Mouse (Mus musculus) right cerebral cortex, postnatal 25 days (tissue): ENCODE measurements around the gene Samm50.
"Not testable (repeated sequence)": the region's sequence is repeated elsewhere in the genome, so short reads cannot be mapped to it uniquely, and the experiment has no call there.

Source experiments
- DNase-seq: peaks from one replicate; pipeline ENCODE4 v3.0.0; 2022

Samm50 gene

DNA sequence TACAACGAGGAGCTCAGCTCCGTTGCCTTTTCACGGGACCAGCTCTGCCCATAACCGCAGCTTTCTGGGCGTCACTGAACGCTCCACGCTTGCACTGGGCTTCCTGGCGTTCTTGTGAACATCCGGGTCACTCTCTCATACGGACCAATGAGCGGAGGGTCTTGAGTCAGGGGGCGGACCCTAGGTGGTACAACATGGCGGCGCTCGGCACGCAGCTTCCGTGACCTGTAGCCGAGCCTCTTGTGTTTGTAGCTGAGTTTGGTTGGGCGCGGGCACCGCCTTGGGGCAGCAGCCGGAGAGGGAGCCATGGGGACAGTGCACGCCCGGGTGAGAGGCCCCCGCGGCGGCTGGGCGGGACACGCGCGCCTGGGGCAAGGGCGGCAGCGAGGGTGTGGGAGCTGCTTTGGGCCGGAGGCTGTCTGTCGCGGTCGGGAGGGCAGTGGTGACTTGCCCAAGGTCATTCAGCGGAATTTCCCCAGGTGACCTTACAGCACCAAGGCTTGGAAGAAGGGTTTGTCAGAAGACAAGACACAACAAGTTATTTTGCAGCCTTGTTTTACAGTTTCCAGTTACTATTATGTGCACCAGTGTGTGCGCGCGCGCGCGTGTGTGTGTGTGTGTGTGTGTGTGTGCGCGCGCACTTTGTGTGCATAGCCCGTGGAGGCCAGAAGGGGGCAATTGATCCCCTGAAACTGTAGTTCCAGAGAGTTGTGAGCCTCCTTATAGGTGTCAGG, at the start of gene Samm50:
Gene Samm50 (plus strand): TSS at position 184 of the 734 bp plus-strand sequence.
- DNase-seq, result peak; percentile 91

- DNase-seq, result no peak
Observed at GRCm38 (mm10) chr15:84156158-84156557, 35.9 kb upstream of the Samm50 start.

GRCm38 (mm10) chr15:84157530-84157929, 34.5 kb upstream of the Samm50 start:
- not testable (repeated sequence) for DNase-seq

DNA sequence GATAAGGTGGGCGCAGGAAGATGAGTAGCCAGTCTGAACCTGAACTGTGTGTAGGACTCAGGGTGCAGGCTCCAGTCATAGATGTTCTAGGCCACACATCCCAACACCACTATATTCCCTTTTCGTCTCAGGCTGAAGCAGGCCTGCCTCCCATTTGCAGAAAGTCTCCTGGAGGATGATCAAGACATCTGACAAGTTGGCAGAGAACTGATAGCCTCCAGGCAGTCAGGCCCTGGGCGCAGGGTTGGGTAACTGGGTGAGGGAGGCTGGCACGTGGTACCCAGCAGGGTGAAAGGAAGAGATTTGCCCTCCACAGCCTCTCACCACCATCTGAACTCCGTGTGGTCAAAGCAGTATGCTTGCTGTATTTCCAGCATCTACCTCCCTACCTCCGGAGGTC, 30.2 kb upstream of the Samm50 start:
- DNase-seq, result no peak

DNA sequence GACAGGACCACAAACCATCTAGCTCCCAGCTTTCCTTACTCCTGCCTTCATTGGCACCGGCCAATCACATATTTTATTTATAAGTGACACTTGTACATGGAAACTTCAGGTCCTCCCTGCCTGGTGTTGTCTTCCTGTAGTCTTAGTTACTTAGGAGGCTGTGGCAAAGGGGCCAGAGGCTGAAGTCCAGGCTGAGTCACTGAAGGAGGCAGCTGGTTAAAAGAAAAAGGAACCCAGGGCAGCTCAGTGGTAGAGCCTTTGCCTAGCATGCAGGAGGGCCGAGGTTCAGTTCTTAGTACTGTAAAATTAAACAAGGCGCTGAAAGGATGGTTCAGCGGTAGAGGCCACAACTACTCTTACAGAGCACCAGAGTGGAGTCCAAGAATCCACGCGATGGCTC, 25.2 kb upstream of the Samm50 start:
- no peak for DNase-seq

GRCm38 (mm10) chr15:84167600-84167999, 24.4 kb upstream of the Samm50 start, which contains the start of gene Pnpla3:
Gene Pnpla3, plus strand, starts transcription at chr15:84167837.
- peak; percentile 95 for DNase-seq

- DNase-seq, result peak; percentile 38
Observed at GRCm38 (mm10) chr15:84168170-84169161, 23.6 kb upstream of the Samm50 start.

DNA sequence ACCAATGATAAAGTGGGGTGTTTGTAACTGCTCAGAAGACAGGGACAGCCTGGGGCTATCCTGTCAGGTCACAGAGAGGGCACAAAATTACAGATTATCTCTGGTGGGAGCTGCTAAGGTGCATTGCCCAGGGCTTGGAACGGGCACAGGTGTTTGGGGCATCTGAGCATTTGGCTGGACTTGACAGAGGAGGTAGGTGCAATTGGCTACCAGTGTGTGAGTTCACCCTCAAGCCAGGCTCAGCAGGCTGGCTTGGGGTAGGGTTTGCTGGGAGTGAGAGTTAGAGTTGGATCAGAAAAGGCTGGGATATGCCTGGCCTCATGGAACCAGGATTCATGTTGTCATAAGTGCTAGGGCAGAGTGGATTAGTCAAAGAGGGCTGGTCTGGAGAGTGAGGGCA, 22.5 kb upstream of the Samm50 start:
- no peak for DNase-seq

- no peak for DNase-seq
Observed at GRCm38 (mm10) chr15:84171166-84171565, 20.9 kb upstream of the Samm50 start.

DNA sequence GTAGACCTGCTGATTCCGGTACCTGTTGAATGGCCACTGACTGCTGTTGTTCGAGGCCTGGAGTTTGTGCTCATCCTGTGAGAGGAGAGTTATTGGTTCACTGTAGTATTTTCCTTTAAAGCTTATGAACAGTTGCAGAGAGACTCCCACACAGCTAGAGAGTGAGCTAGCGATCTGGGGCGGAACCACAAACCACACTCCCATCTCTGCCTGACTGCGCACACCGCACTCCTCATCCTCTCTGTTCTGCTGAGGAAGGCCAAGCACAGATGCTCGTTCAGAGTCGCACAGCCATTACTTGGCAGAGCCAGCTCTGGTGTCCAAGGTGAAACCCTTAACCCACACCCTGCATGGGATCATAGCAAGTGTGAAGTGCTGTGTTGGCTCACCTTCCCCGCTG, 13.3 kb upstream of the Samm50 start:
- DNase-seq, result no peak

- no peak for DNase-seq
Observed at GRCm38 (mm10) chr15:84182000-84182399, 10.0 kb upstream of the Samm50 start.

GRCm38 (mm10) chr15:84183967-84184366, 8.1 kb upstream of the Samm50 start:
- no peak for DNase-seq

DNA sequence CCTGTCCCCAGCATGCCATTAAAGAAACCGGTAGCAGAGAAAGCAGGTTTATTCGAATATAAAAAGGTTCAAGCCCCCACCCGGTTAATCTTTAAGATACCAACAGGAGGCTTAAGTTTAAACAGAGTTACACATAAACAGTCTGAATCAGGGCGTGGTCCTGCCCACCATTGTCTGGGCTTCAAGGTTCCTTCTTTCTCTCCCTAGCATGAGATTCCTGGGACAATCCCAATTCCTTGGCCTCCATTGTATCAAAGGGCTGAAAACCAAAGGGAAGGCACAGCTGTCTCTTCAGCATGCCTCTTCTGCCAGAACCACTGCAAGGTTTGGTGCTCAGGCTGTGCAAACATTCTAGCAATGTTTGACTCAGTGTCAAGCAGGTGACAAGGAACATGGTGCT, 5.8 kb upstream of the Samm50 start:
- no peak for DNase-seq

DNA sequence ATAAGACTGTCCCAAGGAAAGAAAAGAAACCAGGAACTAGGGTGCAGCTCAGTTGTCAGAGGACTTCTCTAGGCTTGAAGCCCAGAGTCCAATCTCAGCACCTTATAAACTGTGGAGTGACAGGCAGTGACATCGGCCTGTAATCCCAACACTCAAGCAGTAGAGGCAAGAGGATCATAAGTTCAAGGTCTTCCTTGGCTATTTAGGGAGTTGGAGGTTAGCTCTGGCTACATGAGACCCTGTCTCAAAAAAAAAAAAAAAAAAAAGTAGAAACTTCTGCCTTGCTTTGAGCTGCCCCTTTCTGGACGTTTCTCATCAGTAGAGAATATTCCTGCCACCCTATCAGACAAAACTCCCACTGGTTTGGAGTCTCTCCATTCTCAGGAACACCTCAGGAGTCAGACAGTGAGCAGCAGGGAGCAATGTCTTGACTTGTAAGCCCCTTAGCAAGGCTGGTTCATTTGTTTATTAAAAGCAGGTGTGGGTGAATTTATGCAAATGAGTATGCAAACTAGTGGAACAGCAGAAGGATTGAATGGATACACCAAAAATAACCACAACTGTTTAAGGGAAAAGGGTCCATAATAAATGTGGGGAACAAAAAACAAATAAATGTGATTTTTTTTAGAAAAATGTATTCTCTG, 3.0 kb upstream of the Samm50 start:
- no peak for DNase-seq

- DNase-seq, result no peak
Observed at GRCm38 (mm10) chr15:84189881-84190280, 2.2 kb upstream of the Samm50 start.

GRCm38 (mm10) chr15:84191724-84192057, 350 bp upstream of the Samm50 start:
- no peak for DNase-seq

DNA sequence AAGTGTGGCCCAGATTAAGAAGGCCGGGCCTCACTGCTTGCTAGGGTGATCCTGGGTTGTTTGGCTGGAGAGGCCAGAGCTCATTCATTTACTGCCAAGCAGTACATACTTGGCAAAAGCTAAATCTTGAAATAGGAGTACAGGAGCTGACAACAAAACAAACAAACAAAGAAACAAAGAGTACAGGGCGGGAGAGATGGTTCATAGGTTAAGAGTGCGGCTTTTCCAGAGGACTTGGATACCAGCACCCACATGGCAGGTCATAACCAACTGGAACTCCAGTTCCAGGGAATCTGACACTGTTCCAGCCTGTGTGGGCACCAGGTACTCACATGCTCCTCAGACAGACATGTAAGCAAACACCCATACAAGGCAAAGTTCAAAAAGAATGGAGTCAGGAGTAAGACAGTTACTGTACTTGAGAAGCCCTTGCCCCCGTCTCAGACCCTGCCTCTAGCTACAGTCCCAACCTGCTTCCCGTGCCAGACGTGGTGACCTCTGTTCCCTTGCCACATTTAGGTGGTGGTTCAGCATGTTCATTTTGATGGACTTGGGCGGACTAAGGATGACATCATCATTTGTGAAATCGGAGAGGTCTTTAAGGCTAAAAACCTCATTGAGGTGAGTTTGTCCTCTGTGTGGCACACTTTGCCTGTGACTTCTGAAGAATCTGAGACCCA, 4.6 kb downstream of the Samm50 start:
- DNase-seq, result no peak

- no peak for DNase-seq
Observed at GRCm38 (mm10) chr15:84207327-84207726, 15.3 kb downstream of the Samm50 start.

DNA sequence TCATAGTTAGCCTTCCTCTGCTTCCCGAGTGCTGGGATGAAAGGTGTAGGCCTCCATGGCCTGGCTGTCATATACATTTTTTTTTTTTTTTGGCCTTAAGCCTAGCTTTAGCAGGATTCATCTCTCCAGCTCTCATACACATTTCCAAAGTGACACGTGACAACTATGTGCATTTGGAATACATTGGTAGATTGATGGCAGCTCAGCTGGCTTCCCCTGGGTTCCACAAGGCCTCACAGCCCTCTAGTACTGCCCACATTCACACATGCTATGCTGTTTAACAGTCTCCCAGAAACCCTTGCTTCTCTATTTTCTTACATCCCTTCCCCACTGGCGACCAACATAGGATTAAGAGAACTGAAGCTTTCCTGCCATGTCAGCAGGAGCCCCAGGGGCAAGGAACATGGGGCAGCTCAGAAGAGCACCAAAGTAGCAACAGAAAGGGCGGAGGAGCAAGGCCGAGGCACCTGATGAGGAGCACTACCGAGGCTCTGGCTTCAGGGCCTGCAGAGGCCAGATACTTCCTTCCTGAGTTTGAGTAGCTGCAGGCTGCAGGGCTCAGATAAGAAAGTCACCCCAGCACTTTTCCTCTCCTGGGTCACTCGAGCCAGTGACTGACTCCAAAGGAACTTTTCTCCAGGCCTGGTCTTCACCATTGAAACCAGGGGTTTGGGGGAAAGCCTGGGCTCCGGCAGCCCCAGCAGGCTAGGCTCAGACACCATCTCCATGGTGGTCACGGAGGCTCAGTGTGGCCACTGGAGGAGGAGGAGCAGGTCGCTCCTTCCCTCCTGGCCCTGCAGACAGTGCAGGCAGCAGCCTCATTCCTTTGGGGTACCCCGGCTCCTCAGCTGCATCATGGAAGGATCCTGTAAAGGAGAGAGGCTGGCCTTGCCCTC, 17.7 kb downstream of the Samm50 start:
- no peak for DNase-seq

- no peak for DNase-seq
Observed at GRCm38 (mm10) chr15:84210461-84210860, 18.4 kb downstream of the Samm50 start.

DNA sequence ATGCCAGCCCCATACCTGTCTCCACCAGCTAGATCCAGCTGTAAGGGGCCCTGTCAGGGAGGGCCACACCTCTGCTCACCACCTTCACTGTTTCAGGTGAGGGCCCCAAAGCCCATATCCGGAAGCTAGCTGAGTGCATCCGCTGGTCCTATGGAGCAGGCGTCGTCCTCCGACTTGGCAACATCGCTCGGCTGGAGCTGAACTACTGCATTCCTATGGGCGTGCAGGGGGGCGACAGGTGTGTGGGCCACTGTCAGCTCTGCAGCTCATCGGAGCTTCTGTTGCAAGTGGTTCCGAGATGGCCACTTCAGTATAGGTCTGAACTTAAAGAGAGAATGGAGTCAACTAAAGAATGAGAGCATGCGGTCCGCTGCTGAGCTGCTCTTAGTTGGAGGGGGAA, 18.9 kb downstream of the Samm50 start:
- no peak for DNase-seq

- no peak for DNase-seq
Observed at GRCm38 (mm10) chr15:84211564-84211963, 19.5 kb downstream of the Samm50 start.
